Mouse (Mus musculus): ENCODE results near the gene Eef1b2. TPM values are rescaled to one million over a fixed set of nuclear protein-coding genes. Genes with fewer than 3 reads are reported as not detected.
A peak's percentile ranks its signal among the peaks of the same experiment; 100 is the strongest.
"Not testable (repeated sequence)": the region's sequence is repeated elsewhere in the genome, so short reads cannot be mapped to it uniquely, and the experiment has no call there.

Gene Eef1b2
- total and polyA plus RNA-seq, 2 experiments from 2014 or later = 449 to 653 TPM

- peak; percentile 38 for ATAC-seq (ENCODE audit: low FRiP score)
- peak overlapping the region; percentile 89 for H3K9ac ChIP-seq (replicated peaks; ENCODE audit: low read length, poor library complexity, severe bottlenecking)
Observed at GRCm38 (mm10) chr1:63176259-63176603, 394 bp upstream of the Eef1b2 start.

GRCm38 (mm10) chr1:63178308-63178707 is 1.7 kb downstream of the Eef1b2 start:
- DNase-seq (ENCODE audit: low spot score) (no peak), ATAC-seq (ENCODE audit: low FRiP score) (no peak)
- TF ChIP-seq CTCF (IDR thresholded peaks at IDR 0.05) = no peak

More at GRCm38 (mm10) chr1:63176259-63176603, 394 bp upstream of the Eef1b2 start:
- DNase-seq (ENCODE audit: low spot score) = peak; percentile 14
- Histone ChIP-seq H3K27me3 (ENCODE audit: insufficient read depth, low read length) (no peaks in the 10 kb centered on the region), H3K36me3 (ENCODE audit: insufficient read depth, low read length) (peaks cover 9% of the 10 kb centered on the region; the same call in 1 of the 2 replicates), H3K4me3 (ENCODE audit: low read depth, low read length) (peak overlapping the region; percentile 83), H3K4me2 (ENCODE audit: low read depth, low read length, poor library complexity, severe bottlenecking) (peak overlapping the region; percentile 86), H3K27ac (ENCODE audit: low read depth, low read length) (peak overlapping the region; percentile 90), H3K4me1 (ENCODE audit: insufficient read depth, low read length) (peaks cover 20% of the 10 kb centered on the region), H3K9me3 (ENCODE audit: low read length) (no peaks in the 10 kb centered on the region)
- TF ChIP-seq CTCF (IDR thresholded peaks at IDR 0.05) = no peak
- under 1% methylated on average over 14 of the region's 14 CpGs for WGBS

DNA sequence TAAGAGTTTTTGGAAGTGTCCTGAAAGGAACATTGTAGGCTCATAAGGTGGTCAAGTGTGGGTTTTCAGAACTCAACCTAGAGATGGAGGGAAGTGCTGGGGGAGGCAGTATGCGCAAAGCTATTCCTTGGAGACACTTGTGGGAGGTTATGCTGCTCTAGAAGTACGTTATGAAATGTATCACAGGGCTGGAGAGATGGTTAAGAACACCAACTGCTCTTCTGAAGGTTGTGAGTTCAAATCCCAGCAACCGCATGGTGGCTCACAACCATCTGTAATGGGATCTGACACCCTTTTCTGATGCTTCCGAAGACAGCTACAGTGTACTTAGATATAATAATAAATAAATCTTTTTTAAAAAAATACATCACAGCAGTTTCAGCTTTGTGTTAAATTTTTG is 3.5 kb downstream of the Eef1b2 start:
- Histone ChIP-seq H3K4me2 (ENCODE audit: low read depth, low read length, poor library complexity, severe bottlenecking) (no peak overlapping the region), H3K4me1 (ENCODE audit: insufficient read depth, low read length) (peaks cover 16% of the 10 kb centered on the region), H3K9me3 (ENCODE audit: low read length) (no peaks in the 10 kb centered on the region), H3K27me3 (ENCODE audit: insufficient read depth, low read length) (no peaks in the 10 kb centered on the region), H3K9ac (replicated peaks; ENCODE audit: low read length, poor library complexity, severe bottlenecking) (no peak overlapping the region), H3K27ac (ENCODE audit: low read depth, low read length) (no peak overlapping the region), H3K4me3 (ENCODE audit: low read depth, low read length) (no peak overlapping the region), H3K36me3 (ENCODE audit: insufficient read depth, low read length) (0 out of 2 replicates have a peak, but pooled peaks cover 3% of the 10 kb centered on the region)
- ATAC-seq (ENCODE audit: low FRiP score) (no peak), DNase-seq (ENCODE audit: low spot score) (no peak)
- TF ChIP-seq CTCF (IDR thresholded peaks at IDR 0.05) = no peak
- WGBS = 93% methylated on average over 4 of the region's 4 CpGs

More at GRCm38 (mm10) chr1:63178308-63178707, 1.7 kb downstream of the Eef1b2 start:
- WGBS = 89% methylated on average over 3 of the region's 3 CpGs
- peak overlapping the region; percentile 89 for H3K9ac ChIP-seq (replicated peaks; ENCODE audit: low read length, poor library complexity, severe bottlenecking)
- H3K4me2 ChIP-seq (ENCODE audit: low read depth, low read length, poor library complexity, severe bottlenecking) = peak overlapping the region; percentile 86
- H3K4me1 ChIP-seq (ENCODE audit: insufficient read depth, low read length) = peaks cover 20% of the 10 kb centered on the region
- H3K9me3 ChIP-seq (ENCODE audit: low read length) = no peaks in the 10 kb centered on the region
- 0 out of 2 replicates have a peak, but pooled peaks cover 3% of the 10 kb centered on the region for H3K36me3 ChIP-seq (ENCODE audit: insufficient read depth, low read length)
- no peaks in the 10 kb centered on the region for H3K27me3 ChIP-seq (ENCODE audit: insufficient read depth, low read length)
- H3K27ac ChIP-seq (ENCODE audit: low read depth, low read length) = no peak overlapping the region
- H3K4me3 ChIP-seq (ENCODE audit: low read depth, low read length) = no peak overlapping the region

DNA sequence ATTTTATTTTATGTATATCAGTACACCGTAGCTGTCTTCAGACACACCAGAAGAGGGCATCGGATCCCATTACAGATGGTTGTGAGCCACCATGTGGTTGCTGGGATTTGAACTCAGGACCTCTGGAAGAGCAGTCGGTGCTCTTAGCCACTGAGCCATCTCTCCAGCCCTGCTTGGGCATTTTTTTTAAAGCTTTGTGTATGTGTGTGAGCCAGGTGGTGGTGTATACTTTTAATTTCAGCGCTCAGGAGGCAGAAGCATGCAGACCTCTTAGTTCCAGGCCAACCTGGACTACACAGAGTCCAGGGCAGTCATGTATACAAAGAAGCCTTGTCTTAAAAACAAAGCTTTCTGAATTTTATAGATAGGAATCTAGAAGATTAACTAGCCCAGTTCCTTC is 4.0 kb downstream of the Eef1b2 start:
- peaks cover 12% of the 10 kb centered on the region; the same call in 1 of the 2 replicates for H3K4me1 ChIP-seq (ENCODE audit: insufficient read depth, low read length)
- H3K36me3 ChIP-seq (ENCODE audit: insufficient read depth, low read length); H3K4me3 ChIP-seq (ENCODE audit: low read depth, low read length); H3K4me2 ChIP-seq (ENCODE audit: low read depth, low read length, poor library complexity, severe bottlenecking); H3K9ac ChIP-seq (replicated peaks; ENCODE audit: low read length, poor library complexity, severe bottlenecking); H3K27ac ChIP-seq (ENCODE audit: low read depth, low read length); H3K9me3 ChIP-seq (ENCODE audit: low read length); H3K27me3 ChIP-seq (ENCODE audit: insufficient read depth, low read length); ATAC-seq (ENCODE audit: low FRiP score); DNase-seq (ENCODE audit: low spot score): not testable (repeated sequence)
- WGBS = 71% methylated on average over 4 of the region's 4 CpGs

DNA sequence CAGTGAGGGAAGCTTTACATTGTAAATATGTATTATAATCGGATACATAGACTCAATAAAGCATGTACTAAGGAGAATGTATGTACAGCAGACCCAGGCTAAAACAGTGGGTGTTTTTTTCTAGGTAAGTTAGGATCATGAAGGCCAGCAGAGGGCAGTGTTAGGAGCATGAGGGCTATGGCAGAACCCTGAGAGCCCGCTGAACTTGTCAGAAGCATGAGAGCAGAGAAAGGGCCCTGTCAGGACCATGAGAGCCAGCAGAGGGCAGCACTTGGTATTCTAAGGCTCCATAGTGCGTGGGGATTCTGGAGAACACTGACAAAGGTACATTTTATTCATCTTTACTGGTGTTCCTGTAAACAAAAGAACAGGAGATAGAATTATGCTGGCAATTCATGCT is 4.4 kb downstream of the Eef1b2 start:
- no peak overlapping the region for H3K4me2 ChIP-seq (ENCODE audit: low read depth, low read length, poor library complexity, severe bottlenecking)
- TF ChIP-seq CTCF (IDR thresholded peaks at IDR 0.05) = peak; percentile 98
- no peaks in the 10 kb centered on the region for H3K9me3 ChIP-seq (ENCODE audit: low read length)
- H3K4me1 ChIP-seq (ENCODE audit: insufficient read depth, low read length) = peaks cover 11% of the 10 kb centered on the region; the same call in 1 of the 2 replicates
- H3K27me3 ChIP-seq (ENCODE audit: insufficient read depth, low read length) = no peaks in the 10 kb centered on the region
- no peak overlapping the region for H3K9ac ChIP-seq (replicated peaks; ENCODE audit: low read length, poor library complexity, severe bottlenecking)
- WGBS = 3% methylated on average over 3 of the region's 3 CpGs
- ATAC-seq (ENCODE audit: low FRiP score) (peak; percentile 82), DNase-seq (ENCODE audit: low spot score) (peak; percentile 98)
- no peak overlapping the region for H3K27ac ChIP-seq (ENCODE audit: low read depth, low read length)
- no peak overlapping the region for H3K4me3 ChIP-seq (ENCODE audit: low read depth, low read length)
- 0 out of 2 replicates have a peak, but pooled peaks cover 3% of the 10 kb centered on the region for H3K36me3 ChIP-seq (ENCODE audit: insufficient read depth, low read length)

GRCm38 (mm10) chr1:63181480-63181879 is 4.9 kb downstream of the Eef1b2 start:
- H3K4me1 ChIP-seq (ENCODE audit: insufficient read depth, low read length) = peaks cover 11% of the 10 kb centered on the region; the same call in 1 of the 2 replicates
- no peaks in the 10 kb centered on the region for H3K27me3 ChIP-seq (ENCODE audit: insufficient read depth, low read length)
- no peak for TF ChIP-seq CTCF (IDR thresholded peaks at IDR 0.05)
- H3K36me3 ChIP-seq (ENCODE audit: insufficient read depth, low read length) = 0 out of 2 replicates have a peak, but pooled peaks cover 3% of the 10 kb centered on the region
- no peak for DNase-seq (ENCODE audit: low spot score)
- H3K4me2 ChIP-seq (ENCODE audit: low read depth, low read length, poor library complexity, severe bottlenecking) = no peak overlapping the region
- H3K4me3 ChIP-seq (ENCODE audit: low read depth, low read length) = no peak overlapping the region
- 100% methylated on average over 1 of the region's 1 CpGs for WGBS
- no peak for ATAC-seq (ENCODE audit: low FRiP score)
- H3K9ac ChIP-seq (replicated peaks; ENCODE audit: low read length, poor library complexity, severe bottlenecking) = no peak overlapping the region
- no peak overlapping the region for H3K27ac ChIP-seq (ENCODE audit: low read depth, low read length)
- no peaks in the 10 kb centered on the region for H3K9me3 ChIP-seq (ENCODE audit: low read length)
